ENCODE assay signal across 8 mouse cellular contexts in the genomic region with DNA sequence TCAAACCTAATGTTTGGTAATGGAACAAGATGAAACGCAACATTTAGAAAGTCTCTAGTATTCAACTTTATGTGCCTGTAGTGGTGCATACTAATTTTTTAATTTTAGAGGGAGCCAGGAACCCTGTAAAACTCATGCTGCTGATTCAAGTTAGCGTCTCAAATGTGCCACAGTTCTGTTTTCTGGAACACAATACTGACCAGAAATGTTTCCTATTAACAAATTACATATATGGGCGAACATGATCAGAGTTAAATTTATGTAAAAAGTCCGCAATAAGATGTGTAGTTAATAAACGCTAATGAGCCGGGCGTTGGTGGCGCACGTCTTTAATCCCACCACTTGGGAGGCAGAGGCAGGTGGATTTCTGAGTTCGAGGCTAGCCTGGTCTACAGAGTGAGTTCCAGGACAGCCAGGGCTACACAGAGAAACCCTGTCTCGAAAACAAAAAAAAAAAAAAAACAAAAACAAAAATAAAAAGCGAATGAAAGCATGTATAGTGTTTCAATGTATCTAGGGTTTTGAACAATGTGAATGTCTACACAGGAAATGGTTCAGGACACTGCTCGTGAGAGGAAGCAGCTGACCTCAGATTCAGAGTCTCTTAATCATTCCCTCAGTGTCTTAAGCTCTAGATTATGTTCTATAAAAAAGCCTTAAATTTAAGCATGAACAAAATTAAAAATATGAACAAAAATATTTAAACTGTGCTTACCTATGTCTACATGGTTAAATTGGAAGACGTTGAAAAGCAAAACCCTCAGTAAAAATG. TPM values are rescaled to one million over a fixed set of nuclear protein-coding genes. Genes with fewer than 3 reads are reported as not detected.
A peak's percentile ranks its signal among the peaks of the same experiment; 100 is the strongest.
DNase-seq lines count a peak whose midpoint lies in the region; ATAC-seq and TF ChIP-seq lines count a peak whose summit lies in the region.

No protein-coding gene starts in this region.

- 77% methylated on average over 14 of the region's 14 CpGs for WGBS in heart, embryonic 11.5 days (ENCODE audit: insufficient replicate concordance)
- 90% methylated on average over 14 of the region's 14 CpGs for WGBS in hindbrain, embryonic 11.5 days
- WGBS in midbrain, embryonic 11.5 days, result 86% methylated on average over 14 of the region's 14 CpGs

- H3K4me2 ChIP-seq in heart, embryonic 11.5 days, result peak overlapping the region; percentile 82
- peak overlapping the region; percentile 54 for H3K4me2 ChIP-seq in hindbrain, embryonic 11.5 days (replicated peaks; ENCODE audit: low read depth, low read length)
- H3K4me2 ChIP-seq in midbrain, embryonic 11.5 days, result peak overlapping the region; percentile 73

- ATAC-seq in heart, embryonic 11.5 days (replicated peaks; ENCODE audit: insufficient number of reproducible peaks, low FRiP score, low TSS enrichment), result no peak
- ATAC-seq in hindbrain, embryonic 11.5 days (ENCODE audit: low FRiP score), result no peak
- no peak for ATAC-seq in midbrain, embryonic 11.5 days (ENCODE audit: low FRiP score)

- H3K4me1 ChIP-seq in heart, embryonic 11.5 days (ENCODE audit: control insufficient read depth, insufficient read depth, low read length), result peaks cover 12% of the 10 kb centered on the region
- no peaks in the 10 kb centered on the region for H3K4me1 ChIP-seq in ES-Bruce4 (ENCODE audit: control insufficient read depth, insufficient read depth, low read length)
- no peaks in the 10 kb centered on the region for H3K4me1 ChIP-seq in hindbrain, embryonic 11.5 days (replicated peaks; ENCODE audit: control insufficient read depth, insufficient read depth, low read length)
- peaks cover 14% of the 10 kb centered on the region for H3K4me1 ChIP-seq in midbrain, embryonic 11.5 days (ENCODE audit: control insufficient read depth, insufficient read depth, low read length)

- no peaks in the 10 kb centered on the region for H3K36me3 ChIP-seq in heart, embryonic 11.5 days (ENCODE audit: control insufficient read depth, insufficient read depth, low read length)
- H3K36me3 ChIP-seq in ES-Bruce4 (ENCODE audit: control insufficient read depth, insufficient read depth, low read length, poor library complexity, severe bottlenecking), result peaks cover 7% of the 10 kb centered on the region; the same call in 1 of the 2 replicates
- no peaks in the 10 kb centered on the region for H3K36me3 ChIP-seq in hindbrain, embryonic 11.5 days (ENCODE audit: control insufficient read depth, insufficient read depth, low read length)
- H3K36me3 ChIP-seq in midbrain, embryonic 11.5 days (ENCODE audit: control insufficient read depth, insufficient read depth, low read length), result no peaks in the 10 kb centered on the region

- H3K27me3 ChIP-seq in heart, embryonic 11.5 days (ENCODE audit: control insufficient read depth, insufficient read depth, low read length), result no peaks in the 10 kb centered on the region
- no peaks in the 10 kb centered on the region for H3K27me3 ChIP-seq in ES-Bruce4 (ENCODE audit: control insufficient read depth, insufficient read depth, low read length, poor library complexity, severe bottlenecking)
- H3K27me3 ChIP-seq in hindbrain, embryonic 11.5 days (ENCODE audit: control insufficient read depth, insufficient read depth, low read length), result no peaks in the 10 kb centered on the region
- no peaks in the 10 kb centered on the region for H3K27me3 ChIP-seq in midbrain, embryonic 11.5 days (ENCODE audit: control insufficient read depth, insufficient read depth, low read length)

- no peak for DNase-seq in heart, postnatal 4 days
- no peak for DNase-seq in hindbrain, embryonic 11.5 days (ENCODE audit: low spot score)
- DNase-seq in midbrain, embryonic 11.5 days (ENCODE audit: low spot score, missing footprints), result no peak
- DNase-seq in embryo, embryonic 11 days, result no peak
- no peak for DNase-seq in thymus, postnatal 10 days (ENCODE audit: low spot score in 2 of 2)
- no peak for DNase-seq in kidney, postnatal 4 days

- no peak for TF ChIP-seq POLR2A in ES-Bruce4 (IDR thresholded peaks at IDR 0.05; ENCODE audit: insufficient read depth, low read length)

- H3K4me3 ChIP-seq in heart, embryonic 11.5 days (ENCODE audit: low read depth, low read length), result peak overlapping the region; percentile 99
- H3K4me3 ChIP-seq in ES-Bruce4 (ENCODE audit: low read depth, low read length), result no peak overlapping the region
- H3K4me3 ChIP-seq in hindbrain, embryonic 11.5 days (ENCODE audit: low read depth, low read length), result peak overlapping the region; percentile 98
- H3K4me3 ChIP-seq in midbrain, embryonic 11.5 days (ENCODE audit: low read depth, low read length), result peak overlapping the region; percentile 97

- peak overlapping the region; percentile 100 for H3K27ac ChIP-seq in heart, embryonic 11.5 days (ENCODE audit: low read depth, low read length)
- peak overlapping the region; percentile 96 for H3K27ac ChIP-seq in ES-Bruce4 (ENCODE audit: insufficient read depth, low read length)
- H3K27ac ChIP-seq in hindbrain, embryonic 11.5 days (ENCODE audit: low read depth, low read length), result peak overlapping the region; percentile 99
- peak overlapping the region; percentile 99 for H3K27ac ChIP-seq in midbrain, embryonic 11.5 days (ENCODE audit: low read depth, low read length)

- H3K9ac ChIP-seq in heart, embryonic 11.5 days (ENCODE audit: low read depth, low read length), result peak overlapping the region; percentile 100
- H3K9ac ChIP-seq in ES-Bruce4 (ENCODE audit: low read depth, poor library complexity, severe bottlenecking), result peak overlapping the region; percentile 98
- peak overlapping the region; percentile 99 for H3K9ac ChIP-seq in hindbrain, embryonic 11.5 days (ENCODE audit: low read depth, low read length)
- H3K9ac ChIP-seq in midbrain, embryonic 11.5 days (ENCODE audit: low read length), result peak overlapping the region; percentile 100

- no peak for TF ChIP-seq EP300 in ES-Bruce4 (IDR thresholded peaks at IDR 0.05; ENCODE audit: insufficient read depth, low read depth, low read length)

- H3K9me3 ChIP-seq in heart, embryonic 11.5 days (replicated peaks; ENCODE audit: control insufficient read depth, low read length), result no peaks in the 10 kb centered on the region
- H3K9me3 ChIP-seq in ES-Bruce4 (replicated peaks; ENCODE audit: control insufficient read depth, insufficient read depth, low read length, poor library complexity, severe bottlenecking), result no peaks in the 10 kb centered on the region
- H3K9me3 ChIP-seq in hindbrain, embryonic 11.5 days (ENCODE audit: control insufficient read depth, low read length), result no peaks in the 10 kb centered on the region
- H3K9me3 ChIP-seq in midbrain, embryonic 11.5 days (ENCODE audit: control insufficient read depth, low read length), result no peaks in the 10 kb centered on the region

- TF ChIP-seq CTCF in ES-Bruce4 (IDR thresholded peaks at IDR 0.05; ENCODE audit: low read depth, low read length), result no peak

RNA-seq across cellular contexts. Expression of a gene that starts 8.6 kb away (rescaled TPM):
- 162 and 170 TPM in 2 replicates for polyA plus RNA-seq in heart, embryonic 11.5 days (2014; fragmentation: Nextera tagmentation; extraction: Ambion mirVana)
- total RNA-seq in heart, postnatal 4 days (2021), result 100 to 1,000 TPM; 186 to 192 TPM
- 259 and 265 TPM in 2 replicates for polyA plus RNA-seq in ES-Bruce4 (2011; ENCODE audit: insufficient read depth, insufficient read length, low read depth, missing spikeins)
- 312 and 320 TPM in 2 replicates for polyA plus RNA-seq in hindbrain, embryonic 11.5 days (2014; fragmentation: Nextera tagmentation; extraction: Ambion mirVana)
- 339 and 388 TPM in 2 replicates for polyA plus RNA-seq in midbrain, embryonic 11.5 days (2014; fragmentation: Nextera tagmentation; extraction: Ambion mirVana)

RNA-seq across cellular contexts. Expression of a gene that starts 48.7 kb away (rescaled TPM):
- polyA plus RNA-seq in heart, embryonic 11.5 days (2014; fragmentation: Nextera tagmentation; extraction: Ambion mirVana), result 838 and 861 TPM in 2 replicates
- total RNA-seq in heart, postnatal 4 days (2021), result 1,000 to 10,000 TPM; 1,954 to 1,992 TPM
- 550 and 557 TPM in 2 replicates for polyA plus RNA-seq in ES-Bruce4 (2011; ENCODE audit: insufficient read depth, insufficient read length, low read depth, missing spikeins)
- polyA plus RNA-seq in hindbrain, embryonic 11.5 days (2014; fragmentation: Nextera tagmentation; extraction: Ambion mirVana), result 426 and 455 TPM in 2 replicates
- 391 and 404 TPM in 2 replicates for polyA plus RNA-seq in midbrain, embryonic 11.5 days (2014; fragmentation: Nextera tagmentation; extraction: Ambion mirVana)
